Mouse (Mus musculus) heart, postnatal 0 days (tissue): Measurements from ENCODE around the gene Olfr49. TPM values are rescaled to one million over a fixed set of nuclear protein-coding genes. Genes with fewer than 3 reads are reported as not detected.
A peak's percentile ranks its signal among the peaks of the same experiment; 100 is the strongest.

Experiments
- ATAC-seq: fragments of 200-750 bp; cut with Nextera tagmentation; 2 replicates; pipeline ENCODE4 v1.8.0; 2017; ENCODE audit warnings: low read depth, moderate number of reproducible peaks, moderate library complexity; ENCODE audit not compliant: insufficient read depth
- DNase-seq: peaks from one replicate; pipeline ENCODE4 v3.0.0-alpha.2; 2016; ENCODE audit warnings: low spot score
- H3K27ac ChIP-seq: fragments of 300-500 bp; sonication (generic); 2 replicates; pipeline ENCODE4 v1.5.1; 2014; ENCODE audit warnings: low read depth, mild to moderate bottlenecking
- H3K27me3 ChIP-seq: fragments of 300-500 bp; sonication (generic); 2 replicates; pipeline ENCODE4 v1.6.1; 2014; ENCODE audit warnings: low read length, mixed read lengths; ENCODE audit not compliant: control insufficient read depth, insufficient read depth
- H3K36me3 ChIP-seq: fragments of 300-500 bp; sonication (generic); replicated peaks from 2 replicates; pipeline ENCODE4 v1.6.1; 2014; ENCODE audit warnings: low read length, mixed read lengths; ENCODE audit not compliant: control insufficient read depth, insufficient read depth
- H3K4me1 ChIP-seq: fragments of 300-500 bp; sonication (generic); 2 replicates; pipeline ENCODE4 v1.6.1; 2014; ENCODE audit warnings: antibody characterized with exemption; ENCODE audit not compliant: control insufficient read depth, insufficient read depth
- H3K4me2 ChIP-seq: fragments of 300-500 bp; sonication (generic); 2 replicates; pipeline ENCODE4 v1.6.1; 2014; ENCODE audit warnings: low read depth, mild to moderate bottlenecking, low read length, moderate library complexity
- H3K4me3 ChIP-seq: fragments of 300-500 bp; sonication (generic); 2 replicates; pipeline ENCODE4 v1.5.1; 2014; ENCODE audit warnings: low read depth, low read length
- H3K9ac ChIP-seq: fragments of 300-500 bp; sonication (generic); replicated peaks from 2 replicates; pipeline ENCODE4 v1.6.1; 2014; ENCODE audit warnings: low read depth, low read length, mixed read lengths
- H3K9me3 ChIP-seq: fragments of 300-500 bp; sonication (generic); replicated peaks from 2 replicates; pipeline ENCODE4 v1.6.1; 2016; ENCODE audit warnings: low read length; ENCODE audit not compliant: control insufficient read depth
- CTCF ChIP-seq: IDR thresholded peaks from 2 replicates; pipeline ENCODE4 v1.5.1; 2016; ENCODE audit warnings: antibody characterized with exemption, control low read depth, low read depth
- EP300 ChIP-seq: IDR thresholded peaks from 2 replicates; pipeline ENCODE4 v1.6.1; 2016; ENCODE audit warnings: antibody characterized with exemption, low read depth
- WGBS: fragments of 180-500 bp; shearing (Covaris S2); extraction: QIAGEN DNeasy Blood & Tissue Kit; methylation state at CpG from one replicate; pipeline ENCODE4 v1.1.7; 2014; 5-methylcytosine and 5-hydroxymethylcytosine counted together
- polyA plus RNA-seq: library from polyadenylated mRNA; unstranded; fragments of >200 nt; fragmentation: Nextera tagmentation; extraction: Ambion mirVana; gene quantifications from 2 replicates; pipeline ENCODE4 v1.2.1, GENCODE M21; 2015
- total RNA-seq: library from RNA; depleted of rRNA; stranded (reverse); fragments of >200 nt; gene quantifications from 2 replicates; pipeline ENCODE4 v1.2.3, GENCODE M21; 2014; ENCODE audit warnings: low replicate concordance

The Olfr49 gene
- total and polyA plus RNA-seq, 2 experiments from 2014 or later, result not detected

GRCm38 (mm10) chr14:54265951-54266350 is 18.8 kb downstream of the Olfr49 start:
- Histone ChIP-seq H3K9ac (no peak overlapping the region), H3K27me3 (no peaks in the 10 kb centered on the region), H3K36me3 (peaks cover 66% of the 10 kb centered on the region), H3K4me1 (0 out of 2 replicates have a peak, but pooled peaks cover 2% of the 10 kb centered on the region), H3K4me2 (no peak overlapping the region), H3K9me3 (no peaks in the 10 kb centered on the region), H3K4me3 (no peak overlapping the region), H3K27ac (no peak overlapping the region)
- DNase-seq, result no peak
- TF ChIP-seq EP300 (no peak), CTCF (no peak)
- ATAC-seq, result no peak
- 58% methylated on average over 6 of the region's 6 CpGs for WGBS

DNA sequence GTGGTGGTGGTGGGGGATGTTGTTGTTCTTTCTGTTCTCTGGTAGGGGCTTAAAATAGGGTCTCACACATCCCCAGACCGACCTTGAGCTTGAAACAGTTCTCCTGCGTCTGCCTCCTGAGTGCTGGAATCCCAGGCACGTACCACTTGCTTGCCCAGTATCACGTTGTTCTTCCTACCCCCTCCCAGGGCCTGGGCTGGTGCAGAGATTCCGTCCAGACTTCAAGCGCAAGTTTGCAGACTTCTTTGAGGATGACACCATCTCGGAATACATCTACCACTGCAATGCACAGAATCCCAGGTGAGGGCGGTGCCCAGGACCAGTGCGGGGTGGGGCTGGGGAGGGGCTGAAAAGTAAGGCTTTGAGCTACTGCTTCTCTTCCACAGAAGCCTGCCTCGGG is 19.6 kb downstream of the Olfr49 start:
- no peak overlapping the region for H3K9ac ChIP-seq
- H3K27ac ChIP-seq, result peak overlapping the region; percentile 78
- WGBS, result 37% methylated on average over 10 of the region's 10 CpGs
- H3K4me2 ChIP-seq, result peak overlapping the region; percentile 43
- ATAC-seq (peak; percentile 74; the same call in 1 of the 2 replicates), DNase-seq (peak; percentile 43)
- H3K4me1 ChIP-seq, result peaks cover 11% of the 10 kb centered on the region
- no peaks in the 10 kb centered on the region for H3K27me3 ChIP-seq
- no peaks in the 10 kb centered on the region for H3K9me3 ChIP-seq
- no peak for TF ChIP-seq EP300
- TF ChIP-seq CTCF, result no peak
- peaks cover 66% of the 10 kb centered on the region for H3K36me3 ChIP-seq
- H3K4me3 ChIP-seq, result 0 out of 2 replicates have a peak overlapping the region, but pooled peaks have one; percentile 16

DNA sequence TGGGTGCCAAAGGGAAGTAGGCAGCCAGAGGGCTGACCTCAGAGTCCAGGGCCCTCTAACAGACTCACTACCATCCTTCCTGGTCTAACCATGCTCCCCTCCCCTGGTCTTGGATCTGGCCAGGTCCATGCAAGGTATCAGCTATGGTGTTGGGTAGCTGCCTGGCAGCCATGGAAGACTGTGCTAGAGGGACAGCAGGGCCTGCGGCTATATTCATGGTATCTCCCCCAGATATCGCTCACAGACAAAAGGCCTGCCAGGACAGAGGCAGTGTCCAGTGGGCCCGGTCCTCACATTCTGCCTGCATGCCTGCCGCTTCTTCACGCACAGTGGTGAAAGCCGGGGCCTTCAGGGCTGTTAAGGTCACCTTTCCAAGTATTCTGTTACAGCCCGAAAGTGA is 20.5 kb downstream of the Olfr49 start:
- no peak for ATAC-seq
- no peaks in the 10 kb centered on the region for H3K27me3 ChIP-seq
- peaks cover 15% of the 10 kb centered on the region for H3K4me1 ChIP-seq
- WGBS, result 61% methylated on average over 7 of the region's 7 CpGs
- H3K4me2 ChIP-seq, result no peak overlapping the region
- H3K4me3 ChIP-seq, result no peak overlapping the region
- peaks cover 61% of the 10 kb centered on the region for H3K36me3 ChIP-seq
- H3K9me3 ChIP-seq, result no peaks in the 10 kb centered on the region
- TF ChIP-seq EP300, result no peak
- TF ChIP-seq CTCF, result no peak
- peak overlapping the region; percentile 78 for H3K27ac ChIP-seq
- DNase-seq, result no peak
- H3K9ac ChIP-seq, result no peak overlapping the region

DNA sequence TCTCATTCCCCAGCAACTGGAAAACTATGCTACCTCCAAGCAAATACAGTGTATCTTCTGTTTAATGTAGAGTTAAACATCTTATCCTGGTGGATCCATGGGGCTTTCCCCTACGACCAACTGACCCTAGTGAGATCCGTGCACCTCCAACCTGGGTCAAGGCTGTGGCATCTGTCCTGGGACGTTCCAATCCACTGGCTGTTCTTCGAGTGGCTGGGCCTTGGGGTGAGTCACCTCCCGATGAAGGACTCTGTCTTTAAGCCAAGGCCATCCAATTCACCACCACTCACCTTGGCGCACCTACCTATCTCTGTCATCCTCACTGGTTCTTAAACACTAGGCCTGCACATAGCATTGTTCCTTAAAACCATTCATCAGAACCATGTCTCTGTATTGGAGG is 21.6 kb downstream of the Olfr49 start:
- no peaks in the 10 kb centered on the region for H3K9me3 ChIP-seq
- H3K4me1 ChIP-seq, result peaks cover 18% of the 10 kb centered on the region
- peaks cover 50% of the 10 kb centered on the region for H3K36me3 ChIP-seq
- no peaks in the 10 kb centered on the region for H3K27me3 ChIP-seq
- WGBS, result 91% methylated on average over 6 of the region's 6 CpGs
- DNase-seq (no peak), ATAC-seq (no peak)
- no peak overlapping the region for H3K4me2 ChIP-seq
- H3K27ac ChIP-seq, result no peak overlapping the region
- no peak overlapping the region for H3K9ac ChIP-seq
- TF ChIP-seq EP300 (no peak), CTCF (no peak)
- no peak overlapping the region for H3K4me3 ChIP-seq

GRCm38 (mm10) chr14:54262622-54263021 is 22.1 kb downstream of the Olfr49 start:
- no peak overlapping the region for H3K27ac ChIP-seq
- H3K36me3 ChIP-seq, result peaks cover 45% of the 10 kb centered on the region
- no peak for ATAC-seq
- WGBS, result 95% methylated on average over 8 of the region's 8 CpGs
- no peak overlapping the region for H3K9ac ChIP-seq
- no peak overlapping the region for H3K4me2 ChIP-seq
- no peaks in the 10 kb centered on the region for H3K27me3 ChIP-seq
- no peaks in the 10 kb centered on the region for H3K9me3 ChIP-seq
- H3K4me3 ChIP-seq, result no peak overlapping the region
- no peak for DNase-seq
- peaks cover 18% of the 10 kb centered on the region for H3K4me1 ChIP-seq
- TF ChIP-seq CTCF (no peak), EP300 (no peak)

DNA sequence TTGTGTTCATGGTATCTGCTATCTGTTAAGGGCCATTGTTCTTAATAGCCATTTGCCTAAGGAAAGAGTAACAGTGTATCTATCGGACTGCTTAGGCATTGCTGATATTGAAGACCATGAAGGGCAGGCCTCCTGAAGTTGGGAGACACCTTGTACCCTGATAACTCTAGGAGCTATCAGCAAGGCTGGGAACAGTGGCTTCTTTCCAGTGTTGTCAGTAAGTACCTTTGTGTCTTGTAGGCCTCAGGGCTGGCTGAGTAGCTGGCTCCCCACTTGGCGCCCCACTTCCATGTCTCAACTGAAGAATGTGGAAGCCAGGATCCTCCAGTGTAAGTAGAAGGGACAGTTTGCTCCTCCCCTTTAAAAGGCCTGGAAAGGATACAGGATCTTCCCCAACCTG is 23.4 kb downstream of the Olfr49 start:
- Histone ChIP-seq H3K9ac (no peak overlapping the region), H3K4me1 (peaks cover 18% of the 10 kb centered on the region), H3K36me3 (peaks cover 33% of the 10 kb centered on the region), H3K4me3 (no peak overlapping the region), H3K9me3 (no peaks in the 10 kb centered on the region), H3K4me2 (no peak overlapping the region), H3K27ac (no peak overlapping the region), H3K27me3 (no peaks in the 10 kb centered on the region)
- TF ChIP-seq CTCF, result no peak
- TF ChIP-seq EP300, result no peak
- ATAC-seq (no peak), DNase-seq (no peak)
- 75% methylated on average over 2 of the region's 2 CpGs for WGBS
